Mouse (Mus musculus) intestine, embryonic 15.5 days (tissue): Measurements from ENCODE around the gene Bach2. TPM values are rescaled to one million over a fixed set of nuclear protein-coding genes. Genes with fewer than 3 reads are reported as not detected.
A peak's percentile ranks its signal among the peaks of the same experiment; 100 is the strongest.

Source experiments
- ATAC-seq: fragments of 200-750 bp; cut with Nextera tagmentation; 2 replicates; pipeline ENCODE4 v1.8.0; 2017; ENCODE audit warnings: moderate TSS enrichment, moderate library complexity
- H3K27ac ChIP-seq: fragments of 300-500 bp; sonication (generic); 2 replicates; pipeline ENCODE4 v1.5.1; 2015; ENCODE audit warnings: mild to moderate bottlenecking, inconsistent platforms
- H3K27me3 ChIP-seq: fragments of 300-500 bp; sonication (generic); replicated peaks from 2 replicates; pipeline ENCODE4 v1.6.1; 2015; ENCODE audit warnings: inconsistent platforms
- H3K36me3 ChIP-seq: fragments of 300-500 bp; sonication (generic); 2 replicates; pipeline ENCODE4 v1.6.1; 2015; ENCODE audit warnings: inconsistent platforms
- H3K4me1 ChIP-seq: fragments of 300-500 bp; sonication (generic); replicated peaks from 2 replicates; pipeline ENCODE4 v1.6.1; 2015; ENCODE audit warnings: inconsistent platforms
- H3K4me2 ChIP-seq: fragments of 300-500 bp; sonication (generic); replicated peaks from 2 replicates; pipeline ENCODE4 v1.6.1; 2015; ENCODE audit warnings: mild to moderate bottlenecking, inconsistent platforms
- H3K4me3 ChIP-seq: fragments of 300-500 bp; sonication (generic); replicated peaks from 2 replicates; pipeline ENCODE4 v1.5.1; 2015; ENCODE audit warnings: inconsistent platforms
- H3K9ac ChIP-seq: fragments of 300-500 bp; sonication (generic); 2 replicates; pipeline ENCODE4 v1.6.1; 2015; ENCODE audit warnings: inconsistent platforms
- H3K9me3 ChIP-seq: fragments of 300-500 bp; sonication (generic); 2 replicates; pipeline ENCODE4 v1.6.1; 2016; ENCODE audit warnings: inconsistent platforms
- WGBS: fragments of 180-500 bp; shearing (Covaris S2); methylation state at CpG from one replicate; pipeline ENCODE4 v1.1.7; 2015; 5-methylcytosine and 5-hydroxymethylcytosine counted together
- polyA plus RNA-seq: library from polyadenylated mRNA; unstranded; fragments of >200 nt; fragmentation: Nextera tagmentation; extraction: Ambion mirVana; gene quantifications from 2 replicates; pipeline ENCODE4 v1.2.1, GENCODE M21; 2015

Bach2 gene
- polyA plus RNA-seq, 1 experiment from 2014 or later, result 4.7 TPM

DNA sequence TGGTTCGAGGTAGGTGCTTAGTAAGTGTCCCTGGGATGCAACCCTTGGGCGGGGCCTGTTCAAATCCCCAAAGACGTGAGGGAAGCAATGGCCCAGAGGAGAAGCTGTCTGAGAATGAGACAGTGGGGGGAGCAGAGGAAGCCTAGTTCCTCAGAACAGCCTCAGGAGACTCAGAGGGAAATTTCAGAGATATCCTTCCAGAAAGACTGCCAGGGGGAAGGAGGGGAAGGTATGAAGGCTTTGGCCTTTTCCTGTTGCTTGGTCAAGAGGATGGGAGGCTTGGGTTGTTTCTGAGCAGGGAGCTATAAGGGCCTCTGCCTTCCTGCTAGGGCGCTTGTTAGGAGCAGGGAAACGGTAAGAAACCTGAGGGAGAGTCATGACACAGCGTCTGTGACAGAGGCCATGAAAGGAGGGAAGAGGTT, 137.9 kb downstream of the Bach2 start:
- Histone ChIP-seq H3K9me3 (no peaks in the 10 kb centered on the region), H3K27me3 (no peaks in the 10 kb centered on the region), H3K4me3 (no peak overlapping the region), H3K4me2 (no peak overlapping the region), H3K36me3 (no peaks in the 10 kb centered on the region), H3K27ac (no peak overlapping the region), H3K9ac (no peak overlapping the region), H3K4me1 (peaks cover 7% of the 10 kb centered on the region)
- 65% methylated on average over 6 of the region's 6 CpGs for WGBS
- no peak for ATAC-seq

DNA sequence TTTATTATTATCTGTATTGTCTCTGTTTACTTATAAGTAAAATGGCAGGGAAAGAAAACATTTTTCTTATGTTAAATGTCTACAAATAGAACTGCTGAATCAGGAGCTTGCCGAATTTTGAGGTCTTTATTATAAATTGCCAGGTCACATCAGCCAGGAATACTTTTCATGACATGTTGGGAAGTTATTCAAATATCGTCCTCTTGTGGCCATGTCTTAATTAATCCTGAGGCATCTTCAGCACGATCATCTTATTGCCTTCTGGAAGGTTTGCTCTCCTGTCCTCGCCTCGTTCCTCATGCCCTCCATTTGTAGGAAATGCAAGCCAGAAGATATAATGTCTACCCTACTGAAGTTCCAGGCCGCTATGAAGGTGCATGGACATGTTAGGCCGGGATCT, 140.5 kb downstream of the Bach2 start:
- 88% methylated on average over 7 of the region's 7 CpGs for WGBS
- H3K9me3 ChIP-seq, result no peaks in the 10 kb centered on the region
- no peak overlapping the region for H3K4me2 ChIP-seq
- H3K27me3 ChIP-seq, result no peaks in the 10 kb centered on the region
- H3K9ac ChIP-seq, result no peak overlapping the region
- H3K27ac ChIP-seq, result no peak overlapping the region
- H3K4me3 ChIP-seq, result no peak overlapping the region
- no peaks in the 10 kb centered on the region for H3K36me3 ChIP-seq
- no peaks in the 10 kb centered on the region; the same call in 1 of the 2 replicates for H3K4me1 ChIP-seq
- no peak for ATAC-seq

DNA sequence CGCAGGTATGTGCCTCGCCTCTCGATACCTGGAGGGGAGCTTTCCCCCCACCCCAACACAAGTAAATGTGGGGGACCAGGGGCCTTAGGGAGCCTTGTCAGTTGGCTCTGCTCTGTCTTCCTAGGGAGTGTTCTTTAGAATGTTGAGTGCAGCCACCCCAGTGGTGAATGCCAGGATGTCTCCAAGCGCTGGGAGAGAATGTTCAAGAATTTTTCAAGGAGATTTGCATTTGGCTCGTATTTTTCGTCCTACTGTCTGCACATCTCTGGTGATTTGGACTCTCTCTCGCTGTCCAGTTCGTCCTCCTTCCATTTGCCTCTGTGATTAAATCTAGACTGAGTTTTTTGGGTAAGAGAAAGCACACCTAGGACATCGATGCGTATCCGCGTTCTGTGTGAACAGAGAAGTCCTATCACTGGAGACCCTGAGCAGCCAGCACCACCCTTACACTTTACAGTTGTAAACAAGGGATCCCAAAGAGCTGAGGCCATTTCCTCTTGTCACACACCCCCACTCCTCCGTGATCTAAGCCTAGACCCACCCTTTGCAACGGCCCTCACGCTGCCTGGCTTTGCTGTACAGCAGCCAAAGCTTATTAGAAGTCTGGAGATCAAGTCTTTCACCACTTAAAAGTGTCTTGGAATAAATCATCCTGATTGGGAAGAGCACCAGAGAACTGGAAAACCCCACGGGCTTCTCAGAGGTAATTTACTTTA, 143.2 kb downstream of the Bach2 start:
- peaks cover 2% of the 10 kb centered on the region; the same call in 1 of the 2 replicates for H3K4me1 ChIP-seq
- ATAC-seq, result no peak
- no peak overlapping the region for H3K4me3 ChIP-seq
- H3K4me2 ChIP-seq, result no peak overlapping the region
- WGBS, result 63% methylated on average over 16 of the region's 16 CpGs
- no peak overlapping the region for H3K9ac ChIP-seq
- no peaks in the 10 kb centered on the region for H3K27me3 ChIP-seq
- H3K9me3 ChIP-seq, result no peaks in the 10 kb centered on the region
- H3K27ac ChIP-seq, result no peak overlapping the region
- no peaks in the 10 kb centered on the region for H3K36me3 ChIP-seq

DNA sequence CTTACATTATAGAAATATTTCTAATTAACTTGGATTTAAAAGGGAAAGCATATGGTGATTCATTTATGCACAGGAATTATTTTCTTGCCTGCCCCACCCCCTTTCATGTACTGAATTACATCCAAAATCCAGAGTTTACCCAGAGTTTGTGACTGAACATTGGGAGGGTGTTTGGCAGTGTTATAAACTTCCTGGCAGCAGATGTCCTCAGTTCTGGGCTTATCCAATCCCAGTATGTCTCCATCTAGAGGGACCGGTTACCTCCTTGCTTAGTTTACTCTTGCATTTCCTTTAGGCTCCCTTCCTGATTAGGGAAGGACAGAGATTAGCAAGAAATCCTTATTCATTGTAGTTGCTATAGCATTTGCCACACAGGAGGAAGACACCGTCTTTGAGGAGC, 146.5 kb downstream of the Bach2 start:
- Histone ChIP-seq H3K4me2 (no peak overlapping the region), H3K4me3 (no peak overlapping the region), H3K4me1 (peaks cover 19% of the 10 kb centered on the region; the same call in 1 of the 2 replicates), H3K36me3 (no peaks in the 10 kb centered on the region), H3K9ac (no peak overlapping the region), H3K27me3 (no peaks in the 10 kb centered on the region), H3K27ac (no peak overlapping the region), H3K9me3 (no peaks in the 10 kb centered on the region)
- 60% methylated on average over 2 of the region's 2 CpGs for WGBS
- no peak for ATAC-seq

DNA sequence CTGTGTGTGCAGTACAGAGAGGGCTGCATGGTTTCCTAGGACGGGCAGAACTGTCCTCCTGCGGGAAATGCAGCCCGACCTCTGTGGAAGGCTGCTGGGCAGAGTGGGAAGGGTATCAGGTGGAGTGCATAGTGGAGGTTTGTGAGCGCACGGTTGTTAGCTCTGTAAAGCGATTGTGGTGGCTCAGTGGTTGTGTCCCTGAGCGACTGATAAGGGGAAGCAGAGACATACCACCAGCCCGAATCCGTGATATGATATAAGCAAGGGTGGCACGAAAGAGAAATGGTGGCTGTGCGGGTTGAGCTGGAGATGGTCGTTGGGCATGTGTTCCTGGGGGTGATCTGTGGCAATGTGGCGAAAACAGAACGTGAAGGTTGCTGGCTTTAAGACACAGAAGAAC, 147.0 kb downstream of the Bach2 start:
- Histone ChIP-seq H3K9ac (no peak overlapping the region), H3K4me3 (no peak overlapping the region), H3K4me2 (no peak overlapping the region), H3K36me3 (no peaks in the 10 kb centered on the region), H3K27me3 (no peaks in the 10 kb centered on the region), H3K9me3 (no peaks in the 10 kb centered on the region), H3K4me1 (peaks cover 19% of the 10 kb centered on the region; the same call in 1 of the 2 replicates), H3K27ac (no peak overlapping the region)
- 94% methylated on average over 14 of the region's 14 CpGs for WGBS
- ATAC-seq, result no peak

DNA sequence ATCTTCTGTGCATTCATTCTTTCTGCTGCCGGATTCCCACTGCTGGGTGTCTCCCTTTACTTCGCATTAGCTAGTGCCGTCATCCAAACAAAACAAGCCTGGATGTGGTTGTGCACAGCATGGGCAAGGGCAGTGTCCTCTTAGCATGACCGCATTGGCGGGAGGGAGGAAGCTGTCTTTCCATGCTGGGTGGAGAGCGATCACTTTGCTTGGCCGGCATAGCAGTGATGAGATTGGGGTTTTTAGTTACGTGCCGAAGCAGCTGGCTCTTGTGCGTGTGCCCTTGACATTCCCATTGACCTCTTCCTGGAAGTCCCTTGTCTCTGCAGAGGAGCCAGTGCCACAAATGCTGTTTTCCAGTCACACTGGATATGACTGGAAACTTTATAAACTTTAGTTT, 147.7 kb downstream of the Bach2 start:
- Histone ChIP-seq H3K27me3 (no peaks in the 10 kb centered on the region), H3K9ac (no peak overlapping the region), H3K27ac (no peak overlapping the region), H3K4me2 (no peak overlapping the region), H3K36me3 (no peaks in the 10 kb centered on the region), H3K4me3 (no peak overlapping the region), H3K9me3 (no peaks in the 10 kb centered on the region), H3K4me1 (peaks cover 19% of the 10 kb centered on the region; the same call in 1 of the 2 replicates)
- no peak for ATAC-seq
- 80% methylated on average over 10 of the region's 10 CpGs for WGBS

DNA sequence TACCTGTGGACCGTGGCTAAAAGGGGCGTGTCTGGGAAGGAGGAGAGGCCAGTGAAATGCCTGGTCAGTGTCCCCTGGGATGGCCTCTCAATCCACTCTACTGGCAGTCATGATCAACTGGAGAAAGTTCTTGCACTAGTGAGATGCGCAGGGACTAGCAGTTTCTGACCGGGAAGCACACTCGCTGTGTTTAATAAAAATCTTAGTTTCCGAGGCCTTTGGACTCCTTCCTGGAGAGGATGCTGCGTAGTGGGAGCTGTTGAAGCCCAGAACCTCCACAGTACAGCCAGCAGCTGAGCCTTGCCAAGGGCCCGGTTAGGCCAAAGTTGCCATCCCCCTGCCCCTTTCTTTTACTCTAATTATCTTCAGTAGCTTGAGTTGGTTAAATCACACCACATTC, 148.3 kb downstream of the Bach2 start:
- ATAC-seq, result no peak
- Histone ChIP-seq H3K27ac (0 out of 2 replicates have a peak overlapping the region, but pooled peaks have one; percentile 22), H3K27me3 (no peaks in the 10 kb centered on the region), H3K4me3 (no peak overlapping the region), H3K36me3 (no peaks in the 10 kb centered on the region), H3K9me3 (no peaks in the 10 kb centered on the region), H3K4me1 (peaks cover 19% of the 10 kb centered on the region; the same call in 1 of the 2 replicates), H3K9ac (no peak overlapping the region), H3K4me2 (no peak overlapping the region)
- WGBS, result 70% methylated on average over 8 of the region's 8 CpGs

DNA sequence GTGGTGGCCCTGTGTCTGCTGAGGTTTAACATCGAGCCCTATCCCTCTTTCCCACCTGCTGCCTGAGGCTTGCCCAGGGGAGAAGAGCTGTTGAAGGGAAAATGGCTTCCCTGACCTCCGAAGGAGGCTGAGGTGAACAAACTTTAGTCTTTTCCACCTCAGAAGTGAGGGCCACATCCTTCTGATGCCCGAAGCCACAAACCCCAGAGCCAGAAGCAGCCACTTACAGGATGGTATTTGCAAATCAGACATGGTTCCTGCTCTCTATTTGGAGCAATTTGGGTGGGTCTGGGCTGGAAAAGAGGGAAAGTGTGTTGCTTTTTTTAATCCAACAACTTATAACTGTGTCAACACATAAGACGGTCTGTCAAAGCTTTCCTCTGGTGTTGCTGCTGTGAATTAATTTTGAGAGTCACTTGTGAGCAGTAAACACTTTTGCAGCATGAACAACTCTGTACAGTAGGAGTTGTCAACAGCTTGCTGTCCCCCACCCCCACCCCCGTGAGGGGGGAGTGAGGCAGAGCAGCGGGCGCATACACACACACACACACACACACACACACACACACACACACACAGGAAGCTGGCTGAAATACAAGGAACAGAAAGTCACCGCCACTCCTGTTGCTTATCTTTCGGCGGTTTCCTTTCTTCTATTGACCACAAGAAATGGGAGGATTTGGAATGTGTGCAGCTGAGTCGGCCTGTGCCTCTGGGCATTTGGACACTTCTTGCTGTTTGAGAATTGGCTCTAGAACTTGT, 149.1 kb downstream of the Bach2 start:
- WGBS, result 36% methylated on average over 11 of the region's 11 CpGs
- Histone ChIP-seq H3K9ac (no peak overlapping the region), H3K27ac (0 out of 2 replicates have a peak overlapping the region, but pooled peaks have one; percentile 22), H3K27me3 (no peaks in the 10 kb centered on the region), H3K4me3 (no peak overlapping the region), H3K36me3 (no peaks in the 10 kb centered on the region), H3K9me3 (no peaks in the 10 kb centered on the region), H3K4me1 (peaks cover 19% of the 10 kb centered on the region; the same call in 1 of the 2 replicates), H3K4me2 (no peak overlapping the region)
- ATAC-seq, result 0 out of 2 replicates have a peak, but pooled peaks have one; percentile 51

DNA sequence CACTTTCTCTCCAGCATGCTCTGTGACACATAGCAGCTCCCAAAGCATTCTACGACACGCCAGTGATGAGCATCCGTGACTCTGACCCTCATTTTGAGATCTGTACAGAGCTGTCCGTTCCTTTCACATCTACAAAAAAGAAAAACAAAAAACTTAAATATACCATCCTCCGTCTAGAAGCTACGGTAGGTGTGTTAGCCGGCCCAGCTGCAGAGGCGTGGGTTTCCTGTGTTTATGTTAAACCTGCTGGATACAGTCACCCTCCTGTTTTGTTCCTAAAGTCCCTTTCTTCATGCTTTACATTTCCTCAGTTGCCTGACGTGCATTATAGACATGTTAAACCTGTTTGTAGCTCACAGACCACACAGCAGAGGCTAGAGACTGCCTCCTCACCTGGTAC, 150.0 kb downstream of the Bach2 start:
- Histone ChIP-seq H3K27ac (no peak overlapping the region), H3K9me3 (no peaks in the 10 kb centered on the region), H3K27me3 (no peaks in the 10 kb centered on the region), H3K4me3 (no peak overlapping the region), H3K4me1 (peaks cover 19% of the 10 kb centered on the region; the same call in 1 of the 2 replicates), H3K4me2 (no peak overlapping the region), H3K9ac (no peak overlapping the region), H3K36me3 (no peaks in the 10 kb centered on the region)
- 58% methylated on average over 9 of the region's 9 CpGs for WGBS
- no peak for ATAC-seq

DNA sequence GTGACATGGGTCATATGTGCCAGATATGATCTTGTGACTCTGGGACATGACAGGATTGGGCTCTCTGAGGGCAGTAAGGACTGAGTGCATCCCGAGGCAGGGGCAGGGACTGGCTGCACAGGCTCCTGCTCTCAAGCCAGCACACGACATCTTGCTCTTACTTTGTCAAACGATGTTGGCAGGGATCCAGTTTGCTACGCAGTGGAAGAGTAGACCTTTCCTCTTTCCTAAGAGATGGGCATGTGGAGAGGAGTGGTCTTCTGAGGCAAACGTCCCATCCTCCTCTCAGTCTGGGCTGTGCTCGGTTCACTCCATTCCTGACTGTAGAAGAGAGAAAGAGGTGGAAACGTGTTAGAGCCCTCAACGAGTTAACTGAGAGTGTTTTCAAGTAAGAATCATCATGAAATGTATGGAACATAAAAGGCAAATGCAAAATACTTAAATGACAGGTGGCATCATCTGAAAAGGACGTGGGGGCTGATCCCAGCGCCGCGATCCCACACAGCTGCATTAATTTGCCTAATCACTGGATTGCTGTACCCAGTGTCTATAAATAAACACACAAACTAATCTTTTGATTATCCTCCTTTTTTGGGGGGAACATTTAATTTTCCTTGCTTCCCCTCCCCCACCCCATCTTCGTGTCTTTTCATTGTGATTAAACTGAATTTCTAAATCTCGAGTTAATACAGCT, 150.7 kb downstream of the Bach2 start:
- Histone ChIP-seq H3K27me3 (no peaks in the 10 kb centered on the region), H3K4me2 (no peak overlapping the region), H3K4me1 (peaks cover 19% of the 10 kb centered on the region; the same call in 1 of the 2 replicates), H3K27ac (no peak overlapping the region), H3K9me3 (no peaks in the 10 kb centered on the region), H3K9ac (no peak overlapping the region), H3K36me3 (no peaks in the 10 kb centered on the region), H3K4me3 (no peak overlapping the region)
- WGBS, result 66% methylated on average over 14 of the region's 14 CpGs
- no peak for ATAC-seq

DNA sequence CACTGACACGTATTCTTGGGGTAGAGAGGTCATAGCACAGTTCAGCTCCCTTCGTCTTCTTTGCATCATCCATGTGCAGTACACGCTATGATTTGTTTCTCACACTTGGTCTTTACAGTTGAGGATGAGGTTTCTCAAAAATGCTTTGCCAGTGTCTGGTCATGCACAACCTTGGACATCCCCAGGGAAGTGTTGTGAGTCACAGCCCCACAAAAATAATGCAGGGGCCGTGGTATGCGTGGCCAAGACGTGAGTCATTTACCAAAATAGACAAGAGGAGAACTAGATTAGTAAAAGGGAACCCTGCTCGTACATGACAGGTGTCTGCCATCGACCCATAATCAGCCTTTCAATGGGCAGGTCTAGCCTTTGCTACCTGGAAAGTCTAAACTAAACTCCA, 152.7 kb downstream of the Bach2 start:
- Histone ChIP-seq H3K4me1 (peaks cover 19% of the 10 kb centered on the region; the same call in 1 of the 2 replicates), H3K9me3 (no peaks in the 10 kb centered on the region), H3K36me3 (no peaks in the 10 kb centered on the region), H3K27ac (no peak overlapping the region), H3K9ac (no peak overlapping the region), H3K27me3 (no peaks in the 10 kb centered on the region), H3K4me3 (no peak overlapping the region), H3K4me2 (no peak overlapping the region)
- 90% methylated on average over 8 of the region's 8 CpGs for WGBS
- no peak for ATAC-seq

DNA sequence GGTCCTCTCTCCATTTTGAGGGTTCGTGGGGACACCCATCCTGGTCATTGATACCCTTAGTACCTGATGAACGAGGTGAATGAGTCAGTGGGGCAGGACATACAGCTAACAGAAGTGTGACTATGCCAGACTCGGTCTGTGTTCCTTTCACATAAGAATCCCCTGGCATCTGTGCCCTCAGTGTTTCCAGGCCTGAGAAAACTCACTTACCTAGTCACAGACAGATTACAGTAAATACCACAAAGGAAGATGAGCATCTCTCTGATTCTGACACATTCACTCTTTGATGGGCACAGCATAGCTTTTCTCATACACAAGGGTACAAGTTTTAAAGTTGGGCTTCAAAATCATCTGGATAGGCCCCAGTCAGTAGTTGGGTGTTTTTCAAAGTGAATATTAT, 154.6 kb downstream of the Bach2 start:
- Histone ChIP-seq H3K27me3 (no peaks in the 10 kb centered on the region), H3K4me1 (peaks cover 8% of the 10 kb centered on the region; the same call in 1 of the 2 replicates), H3K9ac (no peak overlapping the region), H3K4me3 (no peak overlapping the region), H3K27ac (no peak overlapping the region), H3K9me3 (no peaks in the 10 kb centered on the region), H3K36me3 (no peaks in the 10 kb centered on the region), H3K4me2 (no peak overlapping the region)
- 65% methylated on average over 3 of the region's 3 CpGs for WGBS
- ATAC-seq, result no peak
